Mouse (Mus musculus): ENCODE data around the gene Zan. TPM values are rescaled to one million over a fixed set of nuclear protein-coding genes. Genes with fewer than 3 reads are reported as not detected.

Zan gene
- polyA plus RNA-seq, 1 experiment from 2014 or later, result 0.17 TPM

DNA sequence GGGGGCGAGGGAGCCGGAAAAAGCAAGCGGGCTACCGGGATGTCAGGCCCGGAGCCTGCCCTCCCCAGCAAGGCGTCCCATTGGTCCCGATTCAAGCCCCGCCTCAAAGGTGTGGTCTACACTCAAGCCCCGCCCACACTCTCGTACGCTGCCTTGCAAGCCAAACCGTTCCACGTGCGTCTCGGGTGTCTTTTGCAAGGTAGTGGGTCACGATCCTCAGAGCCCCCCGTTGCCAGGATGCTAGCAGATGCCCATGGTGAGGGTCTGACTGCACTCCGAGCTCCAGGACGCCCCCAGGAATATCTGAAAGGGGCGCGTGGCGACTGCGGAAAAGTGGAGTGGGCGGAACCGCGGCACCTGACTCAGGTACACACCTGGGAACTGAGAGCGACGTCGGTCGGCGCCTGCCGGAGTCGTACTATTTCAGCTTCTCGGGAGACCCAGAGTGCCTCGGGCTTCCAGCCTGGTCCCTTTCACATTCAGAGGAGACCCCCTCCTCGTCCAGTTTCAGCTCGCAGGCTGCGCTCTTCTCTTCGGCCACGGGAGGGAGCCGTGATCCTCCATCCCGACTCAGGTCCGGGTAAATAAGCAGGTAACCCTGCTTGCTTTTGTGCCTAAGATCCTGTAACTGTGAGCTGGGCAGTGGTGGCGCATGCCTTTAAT, 143.2 kb downstream of the Zan start, which contains the start of gene Slc12a9:
Gene Slc12a9, minus strand, starts transcription at position 86 of the 663 bp plus-strand sequence.
- Histone ChIP-seq H3K4me3 (replicated peaks; ENCODE audit: low read length) (peak within 1 kb of the TSS; percentile 59), H3K36me3 (replicated peaks; ENCODE audit: control insufficient read depth, insufficient read depth) (peaks cover 6% of the 10 kb centered on the region; the same call in 1 of the 2 replicates), H3K27ac (peak within 1 kb of the TSS; percentile 76), H3K9me3 (ENCODE audit: control insufficient read depth, low read length) (no peaks in the 10 kb centered on the region), H3K4me2 (replicated peaks) (peak within 1 kb of the TSS; percentile 70), H3K9ac (peak within 1 kb of the TSS; percentile 81), H3K27me3 (ENCODE audit: control insufficient read depth, insufficient read depth, low read length) (no peaks in the 10 kb centered on the region), H3K4me1 (replicated peaks; ENCODE audit: control insufficient read depth, insufficient read depth, low read length) (peaks cover 13% of the 10 kb centered on the region)
- ATAC-seq (ENCODE audit: low FRiP score) (peak; percentile 91), DNase-seq (ENCODE audit: low spot score) (peak; percentile 96)
- under 1% methylated on average over 44 of the region's 44 CpGs for WGBS

DNA sequence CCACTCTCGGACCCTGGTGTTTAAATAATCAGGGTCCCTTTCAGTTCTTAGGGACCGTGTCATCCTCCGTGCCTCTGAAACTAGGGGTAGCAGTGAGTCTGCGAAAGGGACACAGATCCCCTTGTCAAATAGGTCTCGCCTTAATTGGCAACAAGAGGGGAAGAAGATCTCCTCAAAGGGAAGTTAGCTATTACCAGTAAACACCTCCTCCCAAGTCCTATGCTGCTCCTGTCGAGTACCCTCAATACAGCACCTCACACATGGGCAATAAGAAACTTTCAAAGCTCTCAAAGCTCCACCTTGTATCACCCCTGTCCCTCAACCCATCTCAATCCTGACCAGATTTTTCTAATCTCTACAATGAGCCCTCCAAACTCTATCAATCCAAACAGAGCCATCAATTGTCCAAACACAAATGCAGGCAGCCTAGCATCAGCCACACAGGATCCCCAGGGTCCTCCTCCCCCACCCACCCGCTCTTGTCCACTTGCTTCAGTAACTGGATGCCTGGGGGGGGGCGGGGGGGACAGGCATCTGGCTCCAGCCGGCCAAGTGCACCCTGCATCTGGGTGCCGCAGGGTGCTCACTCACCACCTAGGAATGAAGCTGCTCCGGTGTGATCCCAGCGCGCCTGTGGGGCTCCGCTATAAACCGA, 143.9 kb downstream of the Zan start:
- peak; percentile 26 for DNase-seq (ENCODE audit: low spot score)
- WGBS, result 18% methylated on average over 15 of the region's 15 CpGs
- ATAC-seq (ENCODE audit: low FRiP score), result no peak; the same call in 1 of the 2 replicates
- Histone ChIP-seq H3K4me1 (replicated peaks; ENCODE audit: control insufficient read depth, insufficient read depth, low read length) (peaks cover 13% of the 10 kb centered on the region), H3K4me3 (replicated peaks; ENCODE audit: low read length) (peak overlapping the region; percentile 59), H3K9me3 (ENCODE audit: control insufficient read depth, low read length) (no peaks in the 10 kb centered on the region), H3K9ac (peak overlapping the region; percentile 81), H3K27me3 (ENCODE audit: control insufficient read depth, insufficient read depth, low read length) (no peaks in the 10 kb centered on the region), H3K4me2 (replicated peaks) (peak overlapping the region; percentile 70), H3K36me3 (replicated peaks; ENCODE audit: control insufficient read depth, insufficient read depth) (peaks cover 12% of the 10 kb centered on the region; the same call in 1 of the 2 replicates), H3K27ac (peak overlapping the region; percentile 76)

DNA sequence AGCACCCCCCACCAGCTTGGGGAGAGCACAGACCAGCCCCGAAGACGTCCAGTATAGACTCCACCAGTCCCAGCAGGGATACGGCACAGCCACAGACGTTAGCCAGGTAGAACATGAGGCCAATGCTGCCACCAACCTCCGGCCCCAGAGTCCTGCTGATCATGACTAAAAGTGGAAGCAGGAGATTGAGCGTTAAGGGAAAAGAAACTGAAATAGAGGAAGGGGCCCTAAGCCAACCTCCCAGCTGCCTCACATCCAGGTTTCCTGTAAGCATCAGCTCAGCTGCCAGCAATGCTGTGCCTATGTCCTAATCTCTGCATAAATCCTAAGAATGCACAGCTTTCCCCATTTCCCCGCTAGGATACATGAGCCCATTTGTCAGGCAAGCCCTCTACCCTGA, 146.0 kb downstream of the Zan start:
- H3K4me3 ChIP-seq (replicated peaks; ENCODE audit: low read length), result no peak overlapping the region
- H3K4me1 ChIP-seq (replicated peaks; ENCODE audit: control insufficient read depth, insufficient read depth, low read length), result peaks cover 8% of the 10 kb centered on the region
- no peak overlapping the region for H3K9ac ChIP-seq
- no peaks in the 10 kb centered on the region for H3K27me3 ChIP-seq (ENCODE audit: control insufficient read depth, insufficient read depth, low read length)
- H3K27ac ChIP-seq, result no peak overlapping the region
- no peak overlapping the region for H3K4me2 ChIP-seq (replicated peaks)
- DNase-seq (ENCODE audit: low spot score) (no peak), ATAC-seq (ENCODE audit: low FRiP score) (no peak)
- H3K36me3 ChIP-seq (replicated peaks; ENCODE audit: control insufficient read depth, insufficient read depth), result peaks cover 30% of the 10 kb centered on the region
- WGBS, result 86% methylated on average over 7 of the region's 7 CpGs
- H3K9me3 ChIP-seq (ENCODE audit: control insufficient read depth, low read length), result no peaks in the 10 kb centered on the region

Other genes with a start within 250 kb of the Zan start
- 56.7 and 68.4 TPM in 2 replicates for gene Ache, start 189.5 kb downstream of the Zan start, polyA plus RNA-seq (2014; fragmentation: Nextera tagmentation; extraction: Ambion mirVana)
- gene Ufsp1, start 182.4 kb downstream of the Zan start, polyA plus RNA-seq (2014; fragmentation: Nextera tagmentation; extraction: Ambion mirVana), result 22.3 and 22.6 TPM in 2 replicates
- gene Srrt, start 169.4 kb downstream of the Zan start, polyA plus RNA-seq (2014; fragmentation: Nextera tagmentation; extraction: Ambion mirVana), result 75.0 and 81.0 TPM in 2 replicates
- 11.1 and 12.2 TPM in 2 replicates for gene Trip6, start 162.7 kb downstream of the Zan start, polyA plus RNA-seq (2014; fragmentation: Nextera tagmentation; extraction: Ambion mirVana)
- 14.9 and 17.6 TPM in 2 replicates for gene Slc12a9, start 143.5 kb downstream of the Zan start, polyA plus RNA-seq (2014; fragmentation: Nextera tagmentation; extraction: Ambion mirVana)
- 8.7 and 9.0 TPM in 2 replicates for gene Ephb4, start 127.0 kb downstream of the Zan start, polyA plus RNA-seq (2014; fragmentation: Nextera tagmentation; extraction: Ambion mirVana)
- gene Pop7, start 25.5 kb upstream of the Zan start, polyA plus RNA-seq (2014; fragmentation: Nextera tagmentation; extraction: Ambion mirVana), result 78.4 and 87.3 TPM in 2 replicates
- 14.2 and 16.0 TPM in 2 replicates for gene Gigyf1, start 41.5 kb upstream of the Zan start, polyA plus RNA-seq (2014; fragmentation: Nextera tagmentation; extraction: Ambion mirVana)
- not detected in 2 replicates for gene Epo, start 56.2 kb upstream of the Zan start, polyA plus RNA-seq (2014; fragmentation: Nextera tagmentation; extraction: Ambion mirVana)
- 593 and 621 TPM in 2 replicates for gene Gnb2, start 56.4 kb upstream of the Zan start, polyA plus RNA-seq (2014; fragmentation: Nextera tagmentation; extraction: Ambion mirVana)
- gene Actl6b, start 76.5 kb upstream of the Zan start, polyA plus RNA-seq (2014; fragmentation: Nextera tagmentation; extraction: Ambion mirVana), result 195 and 204 TPM in 2 replicates
- 5.3 and 5.6 TPM in 2 replicates for gene Tfr2, start 92.8 kb upstream of the Zan start, polyA plus RNA-seq (2014; fragmentation: Nextera tagmentation; extraction: Ambion mirVana)
- 81.7 and 85.4 TPM in 2 replicates for gene Mospd3, start 124.0 kb upstream of the Zan start, polyA plus RNA-seq (2014; fragmentation: Nextera tagmentation; extraction: Ambion mirVana)
- gene Pcolce, start 136.7 kb upstream of the Zan start, polyA plus RNA-seq (2014; fragmentation: Nextera tagmentation; extraction: Ambion mirVana), result 23.9 and 28.5 TPM in 2 replicates
- gene Fbxo24, start 151.9 kb upstream of the Zan start, polyA plus RNA-seq (2014; fragmentation: Nextera tagmentation; extraction: Ambion mirVana), result 0.12 TPM in 1 of 2 replicates, not detected in the other
- 19.0 and 23.4 TPM in 2 replicates for gene Lrch4, start 152.1 kb upstream of the Zan start, polyA plus RNA-seq (2014; fragmentation: Nextera tagmentation; extraction: Ambion mirVana)
- 5.3 and 6.5 TPM in 2 replicates for gene Gm20605, start 152.1 kb upstream of the Zan start, polyA plus RNA-seq (2014; fragmentation: Nextera tagmentation; extraction: Ambion mirVana)
- 4.9 and 5.8 TPM in 2 replicates for gene Sap25, start 164.3 kb upstream of the Zan start, polyA plus RNA-seq (2014; fragmentation: Nextera tagmentation; extraction: Ambion mirVana)
- 0.15 TPM in 1 of 2 replicates, not detected in the other for gene Irs3, start 168.7 kb upstream of the Zan start, polyA plus RNA-seq (2014; fragmentation: Nextera tagmentation; extraction: Ambion mirVana)
- 11.8 and 12.2 TPM in 2 replicates for gene Agfg2, start 207.7 kb upstream of the Zan start, polyA plus RNA-seq (2014; fragmentation: Nextera tagmentation; extraction: Ambion mirVana)